Mouse (Mus musculus) embryonic facial prominence, embryonic 10.5 days (tissue): ENCODE data around the gene Bloc1s6. TPM values are rescaled to one million over a fixed set of nuclear protein-coding genes. Genes with fewer than 3 reads are reported as not detected.

Experiments used
- polyA plus RNA-seq: library from polyadenylated mRNA; unstranded; fragments of >200 nt; fragmentation: Nextera tagmentation; extraction: Ambion mirVana; gene quantifications from 2 replicates; pipeline ENCODE4 v1.2.1, GENCODE M21; 2016

The Bloc1s6 gene
- polyA plus RNA-seq, 1 experiment from 2014 or later: 63.6 TPM

Other genes with a start within 250 kb of the Bloc1s6 start
- 6.6 and 7.2 TPM in 2 replicates for gene Gatm, start 127.2 kb upstream of the Bloc1s6 start, polyA plus RNA-seq
- gene AA467197, start 101.5 kb upstream of the Bloc1s6 start, polyA plus RNA-seq: 0.35 and 0.63 TPM in 2 replicates
- 4.4 and 5.0 TPM in 2 replicates for gene Slc30a4, start 35.8 kb upstream of the Bloc1s6 start, polyA plus RNA-seq
- 2.6 and 3.2 TPM in 2 replicates for gene Sqor, start 26.7 kb downstream of the Bloc1s6 start, polyA plus RNA-seq